Mouse (Mus musculus) embryonic fibroblast, embryonic 13.5 days (primary cell): ENCODE data around the gene Opn4. TPM values are rescaled to one million over a fixed set of nuclear protein-coding genes. Genes with fewer than 3 reads are reported as not detected.

Source experiments
- H3K27ac ChIP-seq: 2 replicates; pipeline ENCODE4 v1.5.1; 2012; ENCODE audit warnings: low read length, control low read depth, inconsistent platforms; ENCODE audit not compliant: insufficient read depth
- H3K4me1 ChIP-seq: 2 replicates; pipeline ENCODE4 v1.6.1; 2011; ENCODE audit warnings: low read length; ENCODE audit not compliant: control insufficient read depth, insufficient read depth
- H3K4me3 ChIP-seq: 2 replicates; pipeline ENCODE4 v1.5.1; 2011; ENCODE audit warnings: mild to moderate bottlenecking, control low read depth, low read length; ENCODE audit not compliant: insufficient read depth
- CTCF ChIP-seq: IDR thresholded peaks from 2 replicates; pipeline ENCODE4 v1.5.1; 2011; ENCODE audit warnings: mild to moderate bottlenecking, control low read depth, low read length, moderate library complexity, borderline replicate concordance; ENCODE audit not compliant: insufficient read depth
- POLR2A ChIP-seq: IDR thresholded peaks from 2 replicates; pipeline ENCODE4 v1.6.1; 2011; ENCODE audit warnings: low read depth, mild to moderate bottlenecking, control low read depth, low read length, moderate library complexity
- polyA plus RNA-seq: library from polyadenylated mRNA; stranded (reverse); fragments of >200 nt; gene quantifications from 2 replicates; pipeline ENCODE4 v1.2.4, GENCODE M21; 2011; ENCODE audit warnings: low read depth; ENCODE audit not compliant: missing spikeins, insufficient read length

Gene Opn4
- polyA plus RNA-seq, 1 experiment = not detected

GRCm38 (mm10) chr14:34552226-34552625, 47.7 kb downstream of the Opn4 start:
- Histone ChIP-seq H3K4me3 (no peak overlapping the region), H3K27ac (no peak overlapping the region), H3K4me1 (0 out of 2 replicates have a peak, but pooled peaks cover 4% of the 10 kb centered on the region)
- TF ChIP-seq POLR2A (no peak), CTCF (no peak)

GRCm38 (mm10) chr14:34549004-34549671, 50.8 kb downstream of the Opn4 start:
- peak overlapping the region; percentile 80 for H3K27ac ChIP-seq

DNA sequence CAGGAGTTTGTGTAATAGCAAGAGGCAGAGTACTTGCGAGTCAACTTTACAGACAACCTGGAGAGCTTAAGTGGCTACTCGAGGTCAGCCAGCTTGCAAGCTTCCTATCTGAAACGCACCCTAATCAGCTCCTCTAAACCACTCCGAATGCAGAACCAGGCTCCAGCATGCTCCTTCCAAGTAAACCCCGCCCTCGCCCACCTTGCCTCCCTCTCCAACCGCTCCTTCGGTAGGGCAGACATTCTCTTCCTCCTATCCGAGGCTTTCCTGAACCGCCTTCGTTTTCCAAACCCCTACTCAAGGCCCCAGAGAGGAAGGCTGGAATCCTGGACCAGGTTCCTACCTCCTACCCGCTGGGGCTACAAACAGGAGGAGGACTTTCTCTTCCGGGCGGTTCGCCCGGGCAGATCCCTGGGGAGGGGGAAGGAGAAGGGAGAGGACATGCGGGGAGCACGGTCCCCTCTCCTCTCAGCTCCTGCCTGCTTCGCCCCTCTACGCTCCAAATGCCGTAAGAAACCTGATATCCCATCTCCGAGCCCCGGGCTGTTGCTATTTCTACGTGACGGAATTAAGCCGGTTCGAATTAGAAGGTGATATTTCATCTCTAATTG, 51.4 kb downstream of the Opn4 start:
- peak overlapping the region; percentile 47 for H3K4me3 ChIP-seq
- TF ChIP-seq CTCF (no peak), POLR2A (peak; percentile 64)
- no peaks in the 10 kb centered on the region; the same call in 1 of the 2 replicates for H3K4me1 ChIP-seq
- peak overlapping the region; percentile 80 for H3K27ac ChIP-seq

More at GRCm38 (mm10) chr14:34549004-34549671, 50.8 kb downstream of the Opn4 start:
- Histone ChIP-seq H3K4me1 (peaks cover 3% of the 10 kb centered on the region; the same call in 1 of the 2 replicates), H3K4me3 (peak overlapping the region; percentile 47)
- TF ChIP-seq CTCF (peak; percentile 47; the same call in 1 of the 2 replicates), POLR2A (peak; percentile 40)

- TF ChIP-seq CTCF (no peak), POLR2A (no peak)
- Histone ChIP-seq H3K4me1 (no peaks in the 10 kb centered on the region; the same call in 1 of the 2 replicates), H3K4me3 (no peak overlapping the region)
Measured at GRCm38 (mm10) chr14:34544545-34544944, 55.4 kb downstream of the Opn4 start.

DNA sequence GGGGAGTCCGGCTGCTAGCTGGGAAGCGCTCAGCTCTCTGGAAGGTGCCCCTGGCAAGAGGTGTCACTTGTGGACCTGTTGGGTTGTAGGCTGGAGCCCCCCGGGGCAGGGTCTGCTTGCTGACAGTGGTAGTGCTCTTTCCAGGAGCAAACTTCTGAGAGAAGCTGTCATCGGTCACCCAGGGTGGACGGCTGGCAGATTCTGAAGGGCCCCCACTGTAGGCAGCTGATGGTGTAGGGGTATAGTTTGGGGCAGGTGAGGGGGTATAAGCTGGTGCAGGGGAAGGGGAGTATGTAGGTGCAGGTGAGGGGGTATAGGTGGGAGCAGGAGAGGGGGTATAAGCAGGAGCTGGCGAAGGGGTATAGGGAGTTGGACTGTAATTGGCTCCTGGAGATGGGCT, 55.9 kb downstream of the Opn4 start:
- H3K4me1 ChIP-seq = no peaks in the 10 kb centered on the region; the same call in 1 of the 2 replicates
- TF ChIP-seq POLR2A (no peak), CTCF (no peak)
- H3K4me3 ChIP-seq = no peak overlapping the region
- H3K27ac ChIP-seq = no peak overlapping the region

More at GRCm38 (mm10) chr14:34544545-34544944, 55.4 kb downstream of the Opn4 start:
- no peak overlapping the region for H3K27ac ChIP-seq

DNA sequence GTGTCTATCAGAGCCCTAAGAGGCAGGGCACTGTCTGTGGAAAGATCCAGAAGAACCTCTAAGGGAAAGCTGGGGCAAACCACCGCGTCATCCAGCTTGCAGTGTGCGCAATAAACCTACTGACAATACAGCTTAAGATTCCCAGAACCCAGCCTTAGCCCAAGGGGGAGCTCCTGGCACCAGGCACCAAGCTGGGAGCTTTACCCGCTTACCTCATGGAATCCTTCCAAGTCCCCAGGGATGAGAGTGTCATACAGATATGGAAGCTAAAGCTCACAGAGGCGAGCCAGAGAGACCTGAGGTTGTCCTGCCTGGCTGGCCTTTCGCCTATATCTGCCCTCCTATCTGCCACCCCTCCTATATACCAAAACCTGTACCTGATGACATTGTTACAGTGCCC, 56.3 kb downstream of the Opn4 start:
- no peak overlapping the region for H3K27ac ChIP-seq
- no peaks in the 10 kb centered on the region; the same call in 1 of the 2 replicates for H3K4me1 ChIP-seq
- H3K4me3 ChIP-seq = no peak overlapping the region
- no peak for TF ChIP-seq CTCF

- no peak overlapping the region for H3K27ac ChIP-seq
- no peak overlapping the region for H3K4me3 ChIP-seq
- H3K4me1 ChIP-seq = no peaks in the 10 kb centered on the region; the same call in 1 of the 2 replicates
- TF ChIP-seq CTCF (no peak), POLR2A (no peak)
Measured at GRCm38 (mm10) chr14:34541896-34542295, 58.0 kb downstream of the Opn4 start.

DNA sequence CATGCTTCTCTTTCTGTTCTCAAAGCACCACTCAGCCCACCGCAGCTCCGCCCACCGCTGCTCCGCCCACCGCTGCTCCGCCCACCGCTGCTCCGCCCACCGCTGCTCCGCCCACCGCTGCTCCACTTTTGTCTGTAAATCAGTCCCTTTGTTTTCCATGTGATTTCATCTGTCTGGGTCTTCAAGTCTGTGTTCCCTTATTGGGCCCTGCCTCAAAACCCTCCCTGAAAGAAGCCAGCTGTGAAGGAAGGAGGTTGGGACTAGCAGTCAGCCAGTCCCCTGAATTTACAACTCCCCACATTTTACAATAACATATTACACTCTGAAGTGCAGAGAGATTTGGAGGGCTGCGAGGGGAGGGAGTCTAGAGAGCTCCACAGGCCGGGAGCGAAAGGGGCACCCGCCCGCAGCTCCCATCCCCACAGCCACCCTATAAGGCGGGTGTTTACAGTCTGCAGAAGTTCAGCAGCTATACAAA, 59.2 kb downstream of the Opn4 start:
- Histone ChIP-seq H3K4me1 (no peaks in the 10 kb centered on the region; the same call in 1 of the 2 replicates), H3K4me3 (no peak overlapping the region), H3K27ac (no peak overlapping the region)
- TF ChIP-seq CTCF (no peak), POLR2A (no peak)

Other genes with a start within 250 kb of the Opn4 start
- not detected in 2 replicates for gene Fam25c, start 244.7 kb downstream of the Opn4 start, polyA plus RNA-seq
- gene Sncg, start 225.4 kb downstream of the Opn4 start, polyA plus RNA-seq = 6.6 and 10.8 TPM in 2 replicates
- gene Mmrn2, start 224.7 kb downstream of the Opn4 start, polyA plus RNA-seq = not detected in 2 replicates
- 116 and 146 TPM in 2 replicates for gene Bmpr1a, start 96.8 kb downstream of the Opn4 start, polyA plus RNA-seq
- not detected in 2 replicates for gene 9230112D13Rik, start 77.3 kb downstream of the Opn4 start, polyA plus RNA-seq
- 2.7 and 9.2 TPM in 2 replicates for gene Ldb3, start 11.5 kb downstream of the Opn4 start, polyA plus RNA-seq
- 66.2 and 74.1 TPM in 2 replicates for gene Wapl, start 73.8 kb upstream of the Opn4 start, polyA plus RNA-seq
- gene Grid1, start 220.0 kb upstream of the Opn4 start, polyA plus RNA-seq = not detected in 2 replicates